Mouse (Mus musculus): ENCODE results near the gene Rps8. TPM values are rescaled to one million over a fixed set of nuclear protein-coding genes. Genes with fewer than 3 reads are reported as not detected.

Rps8 gene
- total and polyA plus RNA-seq, 3 experiments: 1,480 to 5,379 (median 2,191) TPM

DNA sequence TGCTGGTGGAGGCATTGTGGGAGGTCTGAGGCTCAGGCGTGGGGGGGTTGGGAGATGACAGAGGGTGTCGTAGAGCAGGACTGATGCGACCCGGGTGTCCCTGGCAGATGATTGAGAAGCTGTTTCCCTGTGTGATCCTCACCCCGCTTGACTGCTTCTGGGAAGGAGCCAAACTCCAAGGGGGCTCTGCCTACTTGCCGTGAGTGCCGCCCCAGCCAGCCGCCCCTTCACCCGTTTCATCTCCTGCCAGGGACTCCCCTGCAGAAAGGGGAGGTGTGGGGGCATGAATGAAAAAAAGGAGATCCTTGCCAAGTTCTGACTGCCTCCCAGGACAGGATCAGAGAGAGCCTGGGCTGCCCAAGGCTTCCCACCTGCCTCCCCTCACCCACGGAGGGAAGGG lies 50.9 kb downstream of the Rps8 start (continued):
- TF ChIP-seq MAZ (IDR thresholded peaks at IDR 0.05; ENCODE audit: low read depth, low read length) (no peak), ZMIZ1 (IDR thresholded peaks at IDR 0.05; ENCODE audit: low read depth, low read length) (no peak)

DNA sequence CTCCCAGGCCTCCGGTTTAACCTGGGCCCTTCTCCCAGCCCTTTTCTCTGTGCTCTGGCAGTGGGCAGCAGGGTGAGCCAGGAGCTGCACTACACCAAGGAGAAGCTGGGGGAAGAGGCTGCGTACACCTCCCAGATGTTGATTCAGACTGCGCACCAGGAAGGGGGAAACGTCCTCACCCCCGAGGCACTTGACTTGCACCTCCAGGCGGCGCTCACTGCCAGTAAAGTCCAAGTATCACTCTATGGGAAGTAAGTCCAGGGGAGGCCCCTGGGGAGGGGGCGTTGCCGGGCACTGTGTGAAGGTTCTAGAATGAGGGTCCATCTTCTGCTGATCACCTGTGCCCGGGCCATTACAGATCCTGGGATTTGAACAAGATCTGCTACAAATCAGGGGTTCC lies 51.4 kb downstream of the Rps8 start:
- Histone ChIP-seq H3K27me3 (replicated peaks) (no peaks in the 10 kb centered on the region), H3K4me1 (ENCODE audit: control insufficient read depth in 1 of 2, insufficient read depth in 2 of 2) (peaks cover 0 to 7% of the 10 kb centered on the region in 2 experiments; a peak in 2 of 4 replicates), H3K4me3 (replicated peaks in 1 of 3; ENCODE audit: low read depth in 2 of 3, low read length in 2 of 3, poor library complexity in 1 of 3) (no peak overlapping the region), H3K27ac (ENCODE audit: insufficient read depth, low read depth) (no peak overlapping the region), H3K9ac (ENCODE audit: insufficient read depth, low read depth) (no peak overlapping the region), H3K36me3 (replicated peaks in 1 of 2; ENCODE audit: control insufficient read depth in 1 of 2, insufficient read depth in 1 of 2, low read length in 1 of 2) (no peaks in the 10 kb centered on the region), H3K4me2 (ENCODE audit: insufficient read depth, low read depth, poor library complexity, severe bottlenecking) (no peak overlapping the region), H3K79me2 (replicated peaks; ENCODE audit: control insufficient read depth, extremely low read depth, insufficient read depth, poor library complexity, severe bottlenecking) (no peaks in the 10 kb centered on the region), H3K9me3 (replicated peaks; ENCODE audit: low read length) (no peaks in the 10 kb centered on the region)
- in situ Hi-C loops (cut with MboI; ENCODE audit: low pct_ligation_motif_present, low pct_unique_long_range_greater_than_20kb, low sequenced_read_pairs): loop anchor here (5.0 kb wide), 1 partner anchor 33 kb away; no protein-coding TSS in a partner anchor
- dilution Hi-C loops (cut with MboI; ENCODE audit: extremely low pct_ligation_motif_present, extremely low pct_unique_long_range_greater_than_20kb, low sequenced_read_pairs): no loop called here
- DNase-seq (ENCODE audit: extremely low read depth): no peak
- TF ChIP-seq GABPA (IDR thresholded peaks at IDR 0.05; ENCODE audit: insufficient replicate concordance, low read depth, low read length) (no peak), SMC3 (IDR thresholded peaks at IDR 0.05; ENCODE audit: low read depth, low read length) (peak; percentile 66), MAZ (IDR thresholded peaks at IDR 0.05; ENCODE audit: low read depth, low read length) (no peak), ZC3H11A (IDR thresholded peaks at IDR 0.05; ENCODE audit: low read depth, low read length) (no peak), CTCF (conservative IDR thresholded peaks at IDR 0.05 in 1 of 2, IDR thresholded peaks at IDR 0.05 in 1 of 2; ENCODE audit: low read depth in 2 of 2, low read length in 2 of 2) (peak in 1 of 2 experiments; percentile 62; a peak in 2 of 4 replicates), MAFK (IDR thresholded peaks at IDR 0.05; ENCODE audit: insufficient replicate concordance, low read length) (no peak), E2F4 (IDR thresholded peaks at IDR 0.05; ENCODE audit: insufficient replicate concordance, low read depth, low read length) (no peak), ETS1 (conservative IDR thresholded peaks at IDR 0.05; ENCODE audit: low read depth, low read length) (no peak), NELFE (IDR thresholded peaks at IDR 0.05; ENCODE audit: low read depth, low read length) (no peak), RAD21 (IDR thresholded peaks at IDR 0.05; ENCODE audit: low read depth, low read length) (peak; percentile 50), UBTF (IDR thresholded peaks at IDR 0.05; ENCODE audit: low read depth, low read length) (no peak), NRF1 (IDR thresholded peaks at IDR 0.05; ENCODE audit: low read depth, low read length) (no peak), CHD2 (IDR thresholded peaks at IDR 0.05; ENCODE audit: low read length) (no peak), PAX5 (IDR thresholded peaks at IDR 0.05; ENCODE audit: low read length) (no peak), ZNF384 (IDR thresholded peaks at IDR 0.05; ENCODE audit: low read depth, low read length) (no peak)

Other genes with a start within 250 kb of the Rps8 start
- 62.1 and 66.4 TPM in 2 replicates for gene Urod, start 161.8 kb downstream of the Rps8 start, total RNA-seq (2012; rRNA removed)
- gene Urod, start 161.8 kb downstream of the Rps8 start, total RNA-seq (2014; rRNA removed): 81.0 and 82.1 TPM in 2 replicates
- 53.1 and 57.7 TPM in 2 replicates for gene Urod, start 161.8 kb downstream of the Rps8 start, polyA plus RNA-seq (2012; ENCODE audit: insufficient read length, low read depth)
- gene Hectd3, start 160.9 kb downstream of the Rps8 start, total RNA-seq (2012; rRNA removed): 8.1 and 8.6 TPM in 2 replicates
- gene Hectd3, start 160.9 kb downstream of the Rps8 start, total RNA-seq (2014; rRNA removed): 6.2 and 6.6 TPM in 2 replicates
- gene Hectd3, start 160.9 kb downstream of the Rps8 start, polyA plus RNA-seq (2012; ENCODE audit: insufficient read length, low read depth): 7.2 and 7.8 TPM in 2 replicates
- 49.9 and 62.2 TPM in 2 replicates for gene Eif2b3, start 136.8 kb downstream of the Rps8 start, total RNA-seq (2012; rRNA removed)
- 88.7 and 96.2 TPM in 2 replicates for gene Eif2b3, start 136.8 kb downstream of the Rps8 start, total RNA-seq (2014; rRNA removed)
- 83.3 and 84.9 TPM in 2 replicates for gene Eif2b3, start 136.8 kb downstream of the Rps8 start, polyA plus RNA-seq (2012; ENCODE audit: insufficient read length, low read depth)
- 0.04 and 0.21 TPM in 2 replicates for gene Ptch2, start 60.2 kb downstream of the Rps8 start, total RNA-seq (2012; rRNA removed)
- gene Ptch2, start 60.2 kb downstream of the Rps8 start, total RNA-seq (2014; rRNA removed): not detected in 2 replicates
- 0.46 and 0.79 TPM in 2 replicates for gene Ptch2, start 60.2 kb downstream of the Rps8 start, polyA plus RNA-seq (2012; ENCODE audit: insufficient read length, low read depth)
- 31.5 and 32.4 TPM in 2 replicates for gene Btbd19, start 30.5 kb downstream of the Rps8 start, total RNA-seq (2012; rRNA removed)
- gene Btbd19, start 30.5 kb downstream of the Rps8 start, total RNA-seq (2014; rRNA removed): 49.7 and 51.1 TPM in 2 replicates
- gene Btbd19, start 30.5 kb downstream of the Rps8 start, polyA plus RNA-seq (2012; ENCODE audit: insufficient read length, low read depth): 32.9 and 36.3 TPM in 2 replicates
- gene Tctex1d4, start 29.4 kb downstream of the Rps8 start, total RNA-seq (2012; rRNA removed): 0.55 and 0.98 TPM in 2 replicates
- not detected in 2 replicates for gene Tctex1d4, start 29.4 kb downstream of the Rps8 start, total RNA-seq (2014; rRNA removed)
- not detected in 2 replicates for gene Tctex1d4, start 29.4 kb downstream of the Rps8 start, polyA plus RNA-seq (2012; ENCODE audit: insufficient read length, low read depth)
- gene Plk3, start 22.3 kb downstream of the Rps8 start, total RNA-seq (2012; rRNA removed): 12.0 and 13.8 TPM in 2 replicates
- 8.6 and 8.8 TPM in 2 replicates for gene Plk3, start 22.3 kb downstream of the Rps8 start, total RNA-seq (2014; rRNA removed)
- 14.7 and 18.5 TPM in 2 replicates for gene Plk3, start 22.3 kb downstream of the Rps8 start, polyA plus RNA-seq (2012; ENCODE audit: insufficient read length, low read depth)
- gene Kif2c, start 26.4 kb upstream of the Rps8 start, total RNA-seq (2012; rRNA removed): 33.9 and 39.6 TPM in 2 replicates
- 34.0 and 36.8 TPM in 2 replicates for gene Kif2c, start 26.4 kb upstream of the Rps8 start, total RNA-seq (2014; rRNA removed)
- gene Kif2c, start 26.4 kb upstream of the Rps8 start, polyA plus RNA-seq (2012; ENCODE audit: insufficient read length, low read depth): 40.3 and 43.1 TPM in 2 replicates
- gene Tmem53, start 95.7 kb upstream of the Rps8 start, total RNA-seq (2012; rRNA removed): 0.50 and 1.1 TPM in 2 replicates
- gene Tmem53, start 95.7 kb upstream of the Rps8 start, total RNA-seq (2014; rRNA removed): 1.4 and 1.5 TPM in 2 replicates
- gene Tmem53, start 95.7 kb upstream of the Rps8 start, polyA plus RNA-seq (2012; ENCODE audit: insufficient read length, low read depth): 1.00 and 1.2 TPM in 2 replicates
- gene Armh1, start 95.9 kb upstream of the Rps8 start, total RNA-seq (2012; rRNA removed): not detected in 2 replicates
- gene Armh1, start 95.9 kb upstream of the Rps8 start, total RNA-seq (2014; rRNA removed): not detected in 2 replicates
- 0.18 TPM in 1 of 2 replicates, not detected in the other for gene Armh1, start 95.9 kb upstream of the Rps8 start, polyA plus RNA-seq (2012; ENCODE audit: insufficient read length, low read depth)